Mouse (Mus musculus) MEL (cell line): ENCODE measurements around the gene Lyzl6.

Experiments
- CTCF ChIP-seq, 3 experiments: IDR thresholded peaks in 2 of 3; conservative IDR thresholded peaks in 1 of 3; 2 replicates each; pipeline ENCODE4 v1.5.1; 2011 to 2012; ENCODE audit warnings: low read length in 3 of 3, low read depth in 2 of 3, mild to moderate bottlenecking in 2 of 3, improper control_type of control experiment in 1 of 3, inconsistent platforms in 1 of 3, mixed read lengths in 1 of 3, moderate library complexity in 1 of 3; ENCODE audit not compliant: control insufficient read depth in 1 of 3, insufficient read depth in 1 of 3, poor library complexity in 1 of 3, severe bottlenecking in 1 of 3
- POLR2A ChIP-seq, 2 experiments: IDR thresholded peaks; 2 replicates each; pipeline ENCODE4 v1.6.1; 2011 to 2012; ENCODE audit warnings: low read length in 2 of 2, mild to moderate bottlenecking in 2 of 2, control low read depth in 1 of 2, improper control_type of control experiment in 1 of 2, low read depth in 1 of 2, moderate library complexity in 1 of 2; ENCODE audit not compliant: control insufficient read depth in 1 of 2, insufficient read depth in 1 of 2, poor library complexity in 1 of 2

DNA sequence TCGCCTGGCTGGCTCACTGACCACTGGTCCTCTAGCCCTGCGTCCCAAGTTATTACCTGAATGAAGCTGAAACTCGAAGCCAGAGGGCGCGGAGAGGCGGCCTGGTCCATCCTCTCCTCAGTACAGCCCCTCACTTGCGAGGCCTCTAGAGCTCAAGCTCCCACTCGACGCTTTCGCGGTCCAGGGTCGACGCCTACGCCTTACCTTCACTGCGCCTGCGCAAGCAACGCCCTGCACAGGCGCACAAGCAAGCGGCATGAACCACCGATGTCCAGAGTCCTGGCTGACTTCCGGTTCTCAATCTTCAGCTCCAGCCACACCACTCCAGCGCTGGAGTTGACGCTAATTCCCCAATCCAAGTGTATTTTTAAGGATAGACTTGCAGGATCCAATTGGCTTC, 11.2 kb downstream of the Lyzl6 start:
- TF ChIP-seq POLR2A (IDR thresholded peaks at IDR 0.05; ENCODE audit: control insufficient read depth in 1 of 2, insufficient read depth in 1 of 2, low read depth in 1 of 2, low read length in 2 of 2, poor library complexity in 1 of 2) (no peak), CTCF (IDR thresholded peaks at IDR 0.05 in 2 of 3, conservative IDR thresholded peaks at IDR 0.05 in 1 of 3; ENCODE audit: control insufficient read depth in 1 of 3, insufficient read depth in 1 of 3, low read depth in 2 of 3, low read length in 3 of 3, poor library complexity in 1 of 3, severe bottlenecking in 1 of 3) (no peak)
